In the genomic region with DNA sequence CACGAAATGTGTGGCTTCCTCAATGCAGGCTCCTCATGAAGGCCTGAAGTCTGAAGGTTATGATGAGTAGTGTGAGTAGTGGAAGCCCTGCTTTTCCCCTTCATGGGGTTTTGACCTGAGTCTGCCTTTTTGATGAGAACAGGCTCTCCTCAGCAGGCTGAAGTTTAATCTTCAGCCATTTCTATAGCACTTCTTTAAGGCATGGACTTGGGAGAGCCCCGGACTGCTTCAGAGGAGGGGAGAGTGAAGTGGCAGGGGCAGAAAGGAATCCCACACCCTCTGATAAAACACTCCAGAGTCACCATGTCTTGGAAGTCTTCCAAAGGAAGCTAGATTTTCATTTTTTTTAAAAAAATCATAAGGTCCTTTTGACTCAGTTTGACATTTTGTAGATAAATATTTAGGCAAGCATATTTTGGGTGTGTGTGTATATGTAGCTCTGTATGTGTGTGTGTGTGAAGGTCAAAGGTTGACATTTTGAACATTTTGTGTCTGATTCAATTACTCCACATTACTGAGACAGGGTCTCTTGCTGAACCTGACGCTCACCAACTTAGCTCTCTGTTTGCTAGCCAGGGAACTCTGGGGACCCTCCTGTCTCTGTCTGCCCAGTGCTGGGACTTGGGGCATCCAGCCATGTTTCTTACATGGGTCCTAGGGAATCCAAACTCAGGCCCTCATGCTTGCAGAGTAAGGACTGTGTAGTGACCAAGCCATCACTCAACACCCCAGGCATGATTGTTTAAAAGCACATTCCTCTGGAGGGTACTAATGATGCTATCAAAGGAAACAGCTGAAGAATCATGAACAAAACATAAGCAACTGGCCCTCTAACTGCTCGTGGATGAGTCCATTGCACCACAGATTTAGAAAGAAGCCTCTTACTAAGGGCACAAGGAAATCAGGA, we compare ENCODE assay signal across 12 mouse cellular contexts. TPM values are rescaled to one million over a fixed set of nuclear protein-coding genes. Genes with fewer than 3 reads are reported as not detected.
DNase-seq lines count a peak whose midpoint lies in the region; ATAC-seq and TF ChIP-seq lines count a peak whose summit lies in the region.
"Had no signal": no experiment of that assay in that cellular context is flagged by ENCODE, and none has a peak within 500 bp of the region (broad histone marks: within the 10 kb centered on the region; RNA-seq: fewer than 3 reads in every experiment).

No protein-coding gene starts in this region.

- no peak overlapping the region for H3K4me2 ChIP-seq in heart, embryonic 12.5 days
- no peak overlapping the region for H3K4me2 ChIP-seq in lung, embryonic 16.5 days (ENCODE audit: low read depth, low read length)
- H3K4me2 ChIP-seq in liver, postnatal 0 days (ENCODE audit: low read depth, low read length), result no peak overlapping the region
- H3K4me2 ChIP-seq: hindbrain, embryonic 12.5 days had no signal

- no peaks in the 10 kb centered on the region for H3K36me3 ChIP-seq in heart, embryonic 12.5 days
- no peaks in the 10 kb centered on the region for H3K36me3 ChIP-seq in lung, embryonic 16.5 days (ENCODE audit: control insufficient read depth, insufficient read depth, low read length)
- no peaks in the 10 kb centered on the region for H3K36me3 ChIP-seq in liver, postnatal 0 days (replicated peaks; ENCODE audit: insufficient read depth, low read length)
- no peaks in the 10 kb centered on the region for H3K36me3 ChIP-seq in forebrain, embryonic 10.5 days (replicated peaks)
- H3K36me3 ChIP-seq: hindbrain, embryonic 12.5 days had no signal

- TF ChIP-seq EP300 in liver, postnatal 0 days (IDR thresholded peaks at IDR 0.05; ENCODE audit: low read depth), result no peak

- H3K27ac ChIP-seq in heart, embryonic 12.5 days (ENCODE audit: poor library complexity, severe bottlenecking), result peak overlapping the region; percentile 67
- peak overlapping the region; percentile 91 for H3K27ac ChIP-seq in lung, embryonic 16.5 days (ENCODE audit: low read length)
- peak overlapping the region; percentile 84 for H3K27ac ChIP-seq in liver, postnatal 0 days (ENCODE audit: low read depth)
- no peak overlapping the region for H3K27ac ChIP-seq in forebrain, embryonic 10.5 days
- H3K27ac ChIP-seq: hindbrain, embryonic 12.5 days had no signal

- no peak overlapping the region for H3K9ac ChIP-seq in heart, embryonic 12.5 days
- H3K9ac ChIP-seq in lung, embryonic 16.5 days (ENCODE audit: low read length), result no peak overlapping the region
- H3K9ac ChIP-seq in liver, postnatal 0 days (replicated peaks), result no peak overlapping the region
- H3K9ac ChIP-seq: hindbrain, embryonic 12.5 days had no signal

- DNase-seq in heart, postnatal 25 days (ENCODE audit: low spot score), result no peak
- DNase-seq in lung, postnatal 25 days (ENCODE audit: low spot score), result no peak
- no peak for DNase-seq in liver, postnatal 0 days
- DNase-seq in forebrain, embryonic 10.5 days (ENCODE audit: extremely low spot score, low spot score), result no peak
- no peak for DNase-seq in adrenal gland, postnatal 10 days
- no peak for DNase-seq in embryo, embryonic 10 days (ENCODE audit: low spot score)
- DNase-seq: cerebellum, adult 9-10 months; layer of hippocampus, postnatal 36 days; thymus, postnatal 36 days had no signal

- no peak overlapping the region for H3K4me3 ChIP-seq in heart, embryonic 12.5 days
- H3K4me3 ChIP-seq in lung, embryonic 16.5 days (ENCODE audit: low read length), result no peak overlapping the region
- H3K4me3 ChIP-seq in liver, postnatal 0 days (ENCODE audit: low read depth, low read length), result no peak overlapping the region
- no peak overlapping the region for H3K4me3 ChIP-seq in forebrain, embryonic 10.5 days
- H3K4me3 ChIP-seq: hindbrain, embryonic 12.5 days had no signal

- peaks cover 62% of the 10 kb centered on the region for H3K4me1 ChIP-seq in heart, embryonic 12.5 days (replicated peaks)
- H3K4me1 ChIP-seq in lung, embryonic 16.5 days (replicated peaks; ENCODE audit: control insufficient read depth, insufficient read depth, low read length), result peaks cover 25% of the 10 kb centered on the region
- peaks cover 21% of the 10 kb centered on the region for H3K4me1 ChIP-seq in liver, postnatal 0 days (ENCODE audit: insufficient read depth)
- H3K4me1 ChIP-seq in forebrain, embryonic 10.5 days, result peaks cover 13% of the 10 kb centered on the region

- TF ChIP-seq CTCF in liver, postnatal 0 days (IDR thresholded peaks at IDR 0.05; ENCODE audit: low read depth), result no peak

- WGBS in heart, embryonic 12.5 days, result 37% methylated on average over 4 of the region's 4 CpGs
- 23% methylated on average over 4 of the region's 4 CpGs for WGBS in lung, embryonic 16.5 days
- 53% methylated on average over 4 of the region's 4 CpGs for WGBS in liver, postnatal 0 days (ENCODE audit: insufficient replicate concordance)
- WGBS in forebrain, embryonic 10.5 days, result 80% methylated on average over 4 of the region's 4 CpGs

- no peaks in the 10 kb centered on the region for H3K9me3 ChIP-seq in heart, embryonic 12.5 days (replicated peaks)
- H3K9me3 ChIP-seq in lung, embryonic 16.5 days (ENCODE audit: control insufficient read depth, low read length), result no peaks in the 10 kb centered on the region
- no peaks in the 10 kb centered on the region for H3K9me3 ChIP-seq in liver, postnatal 0 days (ENCODE audit: low read length)
- no peaks in the 10 kb centered on the region for H3K9me3 ChIP-seq in forebrain, embryonic 10.5 days
- H3K9me3 ChIP-seq: hindbrain, embryonic 12.5 days had no signal

- intact Hi-C loops in heart, postnatal 25 days (cut with DNase I), result no loop called here

- no peaks in the 10 kb centered on the region for H3K27me3 ChIP-seq in heart, embryonic 12.5 days (replicated peaks)
- no peaks in the 10 kb centered on the region for H3K27me3 ChIP-seq in lung, embryonic 16.5 days (ENCODE audit: control insufficient read depth, insufficient read depth, low read depth, low read length)
- H3K27me3 ChIP-seq in liver, postnatal 0 days (ENCODE audit: insufficient read depth, low read length), result no peaks in the 10 kb centered on the region
- H3K27me3 ChIP-seq in forebrain, embryonic 10.5 days (ENCODE audit: poor library complexity, severe bottlenecking), result no peaks in the 10 kb centered on the region
- H3K27me3 ChIP-seq: hindbrain, embryonic 12.5 days had no signal

- ATAC-seq in heart, embryonic 12.5 days (ENCODE audit: insufficient number of reproducible peaks, low FRiP score), result no peak
- peak; percentile 93 for ATAC-seq in lung, embryonic 16.5 days (ENCODE audit: low read depth)
- ATAC-seq in liver, postnatal 0 days, result peak; percentile 20

RNA-seq across cellular contexts. Expression of gene 1700056E22Rik, which starts 27.0 kb away (rescaled TPM):
- polyA plus RNA-seq in heart, embryonic 12.5 days (2016; fragmentation: Nextera tagmentation; extraction: Ambion mirVana), result 3.2 and 3.8 TPM in 2 replicates
- total RNA-seq in heart, postnatal 25 days (2021), result under 1 TPM; 0.75 to 0.86 TPM
- 0.95 and 1.1 TPM in 2 replicates for polyA plus RNA-seq in lung, embryonic 16.5 days (2015; fragmentation: Nextera tagmentation; extraction: Ambion mirVana)
- polyA plus RNA-seq in liver, postnatal 0 days (2015; fragmentation: Nextera tagmentation; extraction: Ambion mirVana), result 2.0 and 2.4 TPM in 2 replicates
- polyA plus RNA-seq in forebrain, embryonic 10.5 days (2016; fragmentation: Nextera tagmentation; extraction: Ambion mirVana), result 1.0 TPM in 2 replicates
- total RNA-seq in adrenal gland, postnatal 10 days (2021), result 1 to 10 TPM; 6.2 to 6.3 TPM
- total RNA-seq: layer of hippocampus, postnatal 36 days had no signal

RNA-seq across cellular contexts. Expression of gene Dusp10, which starts 48.0 kb away (rescaled TPM):
- polyA plus RNA-seq in heart, embryonic 12.5 days (2016; fragmentation: Nextera tagmentation; extraction: Ambion mirVana), result 13.0 and 14.9 TPM in 2 replicates
- total RNA-seq in heart, postnatal 25 days (2021), result 1 to 10 TPM; 7.4 to 8.6 TPM
- polyA plus RNA-seq in lung, embryonic 16.5 days (2015; fragmentation: Nextera tagmentation; extraction: Ambion mirVana), result 6.8 and 7.4 TPM in 2 replicates
- polyA plus RNA-seq in liver, postnatal 0 days (2015; fragmentation: Nextera tagmentation; extraction: Ambion mirVana), result 2.6 and 2.7 TPM in 2 replicates
- 4.3 and 6.3 TPM in 2 replicates for polyA plus RNA-seq in forebrain, embryonic 10.5 days (2016; fragmentation: Nextera tagmentation; extraction: Ambion mirVana)
- total RNA-seq in adrenal gland, postnatal 10 days (2021), result 10 to 100 TPM; 17.4 to 30.9 TPM
